ENCODE assay signal across 15 mouse cellular contexts in genomic region chr9:52254475-52254874, GRCm38 (mm10).
"Had no signal": no experiment of that assay in that cellular context is flagged by ENCODE, and none has a peak within 500 bp of the region (broad histone marks: within the 10 kb centered on the region; RNA-seq: fewer than 3 reads in every experiment).

No protein-coding gene starts in this region.

- H3K4me2 ChIP-seq: kidney, embryonic 15.5 days; limb, embryonic 12.5 days; limb, embryonic 15.5 days; liver, embryonic 11.5 days; lung, embryonic 14.5 days had no signal

- H3K36me3 ChIP-seq: kidney, embryonic 15.5 days; limb, embryonic 12.5 days; limb, embryonic 15.5 days had no signal

- DNase-seq: kidney, adult 2 months; kidney, postnatal 14 days; kidney, postnatal 4 days; left cerebral cortex, postnatal 4 days; liver, postnatal 0 days; lung, embryonic 14.5 days; thymus, adult 18-20 months; thymus, postnatal 36 days had no signal

- ATAC-seq: liver, postnatal 0 days; lung, postnatal 0 days had no signal

- H3K27me3 ChIP-seq: kidney, embryonic 15.5 days; limb, embryonic 12.5 days; limb, embryonic 15.5 days had no signal

- H3K4me1 ChIP-seq: kidney, embryonic 15.5 days; limb, embryonic 12.5 days; limb, embryonic 15.5 days had no signal

- H3K4me3 ChIP-seq: kidney, embryonic 15.5 days; limb, embryonic 12.5 days; limb, embryonic 15.5 days had no signal

- H3K27ac ChIP-seq: kidney, embryonic 15.5 days; limb, embryonic 12.5 days; limb, embryonic 15.5 days; liver, embryonic 14.5 days; macrophage had no signal

- H3K9ac ChIP-seq: kidney, embryonic 15.5 days; limb, embryonic 12.5 days; limb, embryonic 15.5 days; liver, embryonic 14.5 days; liver, postnatal 0 days; lung, embryonic 14.5 days had no signal

- H3K9me3 ChIP-seq: kidney, embryonic 15.5 days; limb, embryonic 12.5 days; limb, embryonic 15.5 days had no signal
